Mouse (Mus musculus) limb, embryonic 14.5 days (tissue): ENCODE measurements around the gene Cars. TPM values are rescaled to one million over a fixed set of nuclear protein-coding genes. Genes with fewer than 3 reads are reported as not detected.

Experiments used
- ATAC-seq: fragments of 200-750 bp; cut with Nextera tagmentation; 2 replicates; pipeline ENCODE4 v1.8.0; 2017; ENCODE audit warnings: low read depth, moderate number of reproducible peaks, moderate TSS enrichment; ENCODE audit not compliant: low FRiP score
- DNase-seq: peaks from one replicate; pipeline ENCODE4 v3.0.0-alpha.2; 2015; ENCODE audit warnings: low spot score
- H3K27ac ChIP-seq: fragments of 300-500 bp; sonication (generic); replicated peaks from 2 replicates; pipeline ENCODE4 v1.5.1; 2014; ENCODE audit warnings: low read depth, mild to moderate bottlenecking, low read length, moderate library complexity, mixed read lengths
- H3K27me3 ChIP-seq: fragments of 300-500 bp; sonication (generic); 2 replicates; pipeline ENCODE4 v1.6.1; 2014; ENCODE audit warnings: low read length, mixed read lengths; ENCODE audit not compliant: control insufficient read depth, insufficient read depth
- H3K36me3 ChIP-seq: fragments of 300-500 bp; sonication (generic); 2 replicates; pipeline ENCODE4 v1.6.1; 2014; ENCODE audit warnings: mild to moderate bottlenecking, low read length, moderate library complexity, mixed read lengths; ENCODE audit not compliant: control insufficient read depth, insufficient read depth
- H3K4me1 ChIP-seq: fragments of 300-500 bp; sonication (generic); 2 replicates; pipeline ENCODE4 v1.6.1; 2014; ENCODE audit warnings: antibody characterized with exemption, low read length, mixed read lengths; ENCODE audit not compliant: control insufficient read depth, insufficient read depth
- H3K4me2 ChIP-seq: fragments of 300-500 bp; sonication (generic); replicated peaks from 2 replicates; pipeline ENCODE4 v1.6.1; 2014; ENCODE audit warnings: low read depth, mild to moderate bottlenecking, low read length, moderate library complexity; ENCODE audit not compliant: severe bottlenecking
- H3K4me3 ChIP-seq: fragments of 300-500 bp; sonication (generic); replicated peaks from 2 replicates; pipeline ENCODE4 v1.5.1; 2014; ENCODE audit warnings: low read length
- H3K9ac ChIP-seq: fragments of 300-500 bp; sonication (generic); 2 replicates; pipeline ENCODE4 v1.6.1; 2014; ENCODE audit warnings: mild to moderate bottlenecking, low read depth, low read length, moderate library complexity; ENCODE audit not compliant: severe bottlenecking
- H3K9me3 ChIP-seq: fragments of 300-500 bp; sonication (generic); 2 replicates; pipeline ENCODE4 v1.6.1; 2016; ENCODE audit warnings: low read length; ENCODE audit not compliant: control insufficient read depth
- POLR2A ChIP-seq: fragments of 200-500 bp; IDR thresholded peaks from 2 replicates; pipeline ENCODE4 v1.8.0; 2012; ENCODE audit warnings: inconsistent platforms, mild to moderate bottlenecking, moderate library complexity, borderline replicate concordance; ENCODE audit not compliant: insufficient read depth, insufficient read length; ENCODE audit errors: extremely low read depth
- WGBS: fragments of 180-500 bp; shearing (Covaris S2); extraction: QIAGEN DNeasy Blood & Tissue Kit; methylation state at CpG from one replicate; pipeline ENCODE4 v1.1.7; 2014; 5-methylcytosine and 5-hydroxymethylcytosine counted together
- microRNA-seq: library from miRNA; unstranded; fragments of <30 nt; microRNA quantifications from one replicate; pipeline ENCODE4, GENCODE M21; 2016
- polyA plus RNA-seq, 2 experiments: library from polyadenylated mRNA; depleted of rRNA in 1 of 2; stranded (reverse) in 1 of 2; unstranded in 1 of 2; fragments of >200 nt; fragmentation: Nextera tagmentation in 1 of 2; extraction: Ambion mirVana in 1 of 2; gene quantifications; 2 replicates each; pipeline versions ENCODE4 v1.2.1 to v1.2.3; 2012 to 2014

The Cars gene
- polyA plus RNA-seq, 2 experiments, result 48.0 to 48.9 TPM

- DNase-seq (no peak), ATAC-seq (no peak)
- Histone ChIP-seq H3K9me3 (no peaks in the 10 kb centered on the region), H3K27me3 (no peaks in the 10 kb centered on the region), H3K4me1 (no peaks in the 10 kb centered on the region), H3K27ac (no peak overlapping the region), H3K4me2 (no peak overlapping the region), H3K9ac (no peak overlapping the region), H3K4me3 (no peak overlapping the region), H3K36me3 (peaks cover 53% of the 10 kb centered on the region)
- WGBS, result 85% methylated on average over 10 of the region's 10 CpGs
- TF ChIP-seq POLR2A, result no peak
Observed at GRCm38 (mm10) chr7:143513763-143514415, 86.0 kb downstream of the Cars start.

DNA sequence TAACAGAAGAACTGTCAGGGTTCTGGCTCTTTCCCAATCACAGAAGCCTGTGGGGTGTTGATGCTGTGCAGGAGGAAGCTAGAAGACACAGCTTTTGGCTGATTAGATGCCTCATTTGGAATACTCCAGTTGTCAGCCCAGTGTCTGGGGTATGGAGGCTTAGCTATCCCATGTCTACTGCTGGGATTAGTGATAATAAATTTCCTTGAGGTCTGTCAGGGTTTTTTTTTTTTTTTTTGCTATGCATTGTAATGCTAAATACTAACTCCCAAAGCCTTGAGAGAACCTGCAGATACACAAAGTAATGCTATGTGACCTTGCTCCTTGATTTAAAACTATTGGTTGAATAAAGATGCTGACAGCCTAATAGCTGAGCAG lies 88.6 kb downstream of the Cars start:
- ATAC-seq, result no peak
- no peak overlapping the region for H3K9ac ChIP-seq
- peaks cover 28% of the 10 kb centered on the region for H3K36me3 ChIP-seq
- H3K4me1 ChIP-seq, result no peaks in the 10 kb centered on the region
- H3K9me3 ChIP-seq, result no peaks in the 10 kb centered on the region
- no peak overlapping the region for H3K4me2 ChIP-seq
- H3K27me3 ChIP-seq, result no peaks in the 10 kb centered on the region
- no peak overlapping the region for H3K4me3 ChIP-seq
- no peak overlapping the region for H3K27ac ChIP-seq
- no peak for TF ChIP-seq POLR2A
- no peak for DNase-seq

GRCm38 (mm10) chr7:143510593-143511334 lies 89.1 kb downstream of the Cars start:
- no peak for ATAC-seq
- H3K4me2 ChIP-seq, result no peak overlapping the region
- no peak overlapping the region for H3K27ac ChIP-seq
- H3K4me1 ChIP-seq, result no peaks in the 10 kb centered on the region
- no peak overlapping the region for H3K9ac ChIP-seq
- no peak for TF ChIP-seq POLR2A
- H3K36me3 ChIP-seq, result peaks cover 22% of the 10 kb centered on the region
- no peak overlapping the region for H3K4me3 ChIP-seq
- no peaks in the 10 kb centered on the region for H3K9me3 ChIP-seq
- no peak for DNase-seq
- H3K27me3 ChIP-seq, result no peaks in the 10 kb centered on the region
- WGBS, result 80% methylated on average over 3 of the region's 3 CpGs

DNA sequence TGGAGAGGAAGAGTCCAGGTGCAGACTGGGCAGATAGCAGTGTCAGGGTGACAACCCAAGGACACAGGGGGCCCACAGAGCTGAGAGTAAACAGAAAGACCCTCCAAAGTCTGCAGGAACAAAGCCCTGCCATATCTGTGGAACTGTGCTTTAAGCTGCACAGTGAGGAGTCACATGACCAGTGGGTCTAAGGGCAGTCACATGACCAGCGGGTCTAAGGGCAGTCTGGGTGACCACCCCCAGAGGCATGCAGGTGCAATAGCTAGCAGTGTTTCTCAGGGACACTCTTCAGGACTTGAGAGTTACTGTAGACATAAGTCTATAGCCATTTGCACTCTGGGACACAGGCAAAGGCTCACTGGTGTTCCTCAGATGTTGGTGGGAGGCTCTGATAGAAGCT lies 90.3 kb downstream of the Cars start:
- no peak for ATAC-seq
- no peaks in the 10 kb centered on the region for H3K9me3 ChIP-seq

More for the DNA sequence above, 90.3 kb downstream of the Cars start:
- Histone ChIP-seq H3K4me2 (no peak overlapping the region), H3K27me3 (no peaks in the 10 kb centered on the region), H3K4me1 (no peaks in the 10 kb centered on the region), H3K36me3 (peaks cover 10% of the 10 kb centered on the region), H3K27ac (no peak overlapping the region), H3K4me3 (no peak overlapping the region), H3K9ac (no peak overlapping the region)
- 82% methylated on average over 1 of the region's 1 CpGs for WGBS
- no peak for DNase-seq
- TF ChIP-seq POLR2A, result no peak

Small RNA genes lying within 50 kb of the gene (microRNA-seq; reads per million reads assigned to microRNA genes)
- gene Mir7064, result 2.1 reads per million

Other genes starting within 250 kb of the Cars start
- gene Cdkn1c, start 139.0 kb downstream of the Cars start, polyA plus RNA-seq (2012; rRNA removed), result 1,048 and 1,240 TPM in 2 replicates
- gene Cdkn1c, start 139.0 kb downstream of the Cars start, polyA plus RNA-seq (2014; fragmentation: Nextera tagmentation; extraction: Ambion mirVana), result 2,054 and 2,200 TPM in 2 replicates
- 3.3 and 5.3 TPM in 2 replicates for gene Slc22a18, start 126.4 kb downstream of the Cars start, polyA plus RNA-seq (2012; rRNA removed)
- gene Slc22a18, start 126.4 kb downstream of the Cars start, polyA plus RNA-seq (2014; fragmentation: Nextera tagmentation; extraction: Ambion mirVana), result 2.3 and 2.6 TPM in 2 replicates
- 23.3 and 34.7 TPM in 2 replicates for gene Phlda2, start 96.9 kb downstream of the Cars start, polyA plus RNA-seq (2012; rRNA removed)
- gene Phlda2, start 96.9 kb downstream of the Cars start, polyA plus RNA-seq (2014; fragmentation: Nextera tagmentation; extraction: Ambion mirVana), result 13.7 and 14.1 TPM in 2 replicates
- gene Nap1l4, start 51.0 kb downstream of the Cars start, polyA plus RNA-seq (2012; rRNA removed), result 146 and 192 TPM in 2 replicates
- gene Nap1l4, start 51.0 kb downstream of the Cars start, polyA plus RNA-seq (2014; fragmentation: Nextera tagmentation; extraction: Ambion mirVana), result 116 and 121 TPM in 2 replicates
- 0.35 and 0.51 TPM in 2 replicates for gene Tnfrsf26, start 28.6 kb upstream of the Cars start, polyA plus RNA-seq (2012; rRNA removed)
- gene Tnfrsf26, start 28.6 kb upstream of the Cars start, polyA plus RNA-seq (2014; fragmentation: Nextera tagmentation; extraction: Ambion mirVana), result 0.54 and 0.61 TPM in 2 replicates
- gene Tnfrsf22, start 49.6 kb upstream of the Cars start, polyA plus RNA-seq (2012; rRNA removed), result 20.5 and 24.4 TPM in 2 replicates
- gene Tnfrsf22, start 49.6 kb upstream of the Cars start, polyA plus RNA-seq (2014; fragmentation: Nextera tagmentation; extraction: Ambion mirVana), result 10.7 and 13.0 TPM in 2 replicates
- gene Tnfrsf23, start 85.8 kb upstream of the Cars start, polyA plus RNA-seq (2012; rRNA removed), result 5.5 TPM in 2 replicates
- gene Tnfrsf23, start 85.8 kb upstream of the Cars start, polyA plus RNA-seq (2014; fragmentation: Nextera tagmentation; extraction: Ambion mirVana), result 2.8 and 3.2 TPM in 2 replicates
- gene Osbpl5, start 156.9 kb upstream of the Cars start, polyA plus RNA-seq (2012; rRNA removed), result 60.4 and 70.7 TPM in 2 replicates
- gene Osbpl5, start 156.9 kb upstream of the Cars start, polyA plus RNA-seq (2014; fragmentation: Nextera tagmentation; extraction: Ambion mirVana), result 51.3 and 52.4 TPM in 2 replicates
- not detected in 2 replicates for gene Mrgprg, start 166.9 kb upstream of the Cars start, polyA plus RNA-seq (2012; rRNA removed)
- not detected in 2 replicates for gene Mrgprg, start 166.9 kb upstream of the Cars start, polyA plus RNA-seq (2014; fragmentation: Nextera tagmentation; extraction: Ambion mirVana)
- 2.1 and 3.0 TPM in 2 replicates for gene Mrgpre, start 184.4 kb upstream of the Cars start, polyA plus RNA-seq (2012; rRNA removed)
- gene Mrgpre, start 184.4 kb upstream of the Cars start, polyA plus RNA-seq (2014; fragmentation: Nextera tagmentation; extraction: Ambion mirVana), result 1.5 and 1.9 TPM in 2 replicates
- gene Nadsyn1, start 222.8 kb upstream of the Cars start, polyA plus RNA-seq (2012; rRNA removed), result 14.0 and 16.9 TPM in 2 replicates
- 5.4 and 5.5 TPM in 2 replicates for gene Nadsyn1, start 222.8 kb upstream of the Cars start, polyA plus RNA-seq (2014; fragmentation: Nextera tagmentation; extraction: Ambion mirVana)
- 82.8 and 98.4 TPM in 2 replicates for gene Dhcr7, start 223.1 kb upstream of the Cars start, polyA plus RNA-seq (2012; rRNA removed)
- 42.8 and 52.7 TPM in 2 replicates for gene Dhcr7, start 223.1 kb upstream of the Cars start, polyA plus RNA-seq (2014; fragmentation: Nextera tagmentation; extraction: Ambion mirVana)